Mouse (Mus musculus): ENCODE results near the gene Rab20.

DNA sequence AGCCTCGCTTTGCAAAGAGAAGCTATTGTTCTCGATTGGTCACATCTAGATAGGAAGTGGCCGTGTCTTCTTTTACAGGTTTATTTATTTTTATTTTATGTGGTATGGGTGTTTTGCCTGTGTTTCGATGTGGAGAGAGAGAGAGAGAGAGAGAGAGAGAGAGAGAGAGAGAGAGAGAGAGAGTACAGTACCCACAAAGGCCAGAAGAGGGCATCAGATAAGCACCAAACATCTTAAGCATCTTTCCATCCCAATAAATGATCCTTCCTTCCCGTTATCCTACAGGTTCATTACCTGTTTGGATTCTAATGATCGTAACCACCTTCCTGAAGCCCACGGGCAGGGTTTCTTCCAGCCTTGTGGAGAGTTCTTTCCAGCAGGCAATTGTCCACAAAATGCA lies 55.4 kb downstream of the Rab20 start:
- TF ChIP-seq CTCF (IDR thresholded peaks at IDR 0.05; ENCODE audit: low read depth, low read length) = no peak
- no peak for TF ChIP-seq POLR2A (IDR thresholded peaks at IDR 0.05; ENCODE audit: borderline replicate concordance, low read depth, low read length)
